Mouse (Mus musculus): ENCODE measurements around the gene Zfp592. TPM values are rescaled to one million over a fixed set of nuclear protein-coding genes. Genes with fewer than 3 reads are reported as not detected.
"Not testable (repeated sequence)": the region's sequence is repeated elsewhere in the genome, so short reads cannot be mapped to it uniquely, and the experiment has no call there.

Gene Zfp592
- polyA plus RNA-seq (2015; fragmentation: Nextera tagmentation; extraction: Ambion mirVana) = 9.8 and 10.7 TPM in 2 replicates

DNA sequence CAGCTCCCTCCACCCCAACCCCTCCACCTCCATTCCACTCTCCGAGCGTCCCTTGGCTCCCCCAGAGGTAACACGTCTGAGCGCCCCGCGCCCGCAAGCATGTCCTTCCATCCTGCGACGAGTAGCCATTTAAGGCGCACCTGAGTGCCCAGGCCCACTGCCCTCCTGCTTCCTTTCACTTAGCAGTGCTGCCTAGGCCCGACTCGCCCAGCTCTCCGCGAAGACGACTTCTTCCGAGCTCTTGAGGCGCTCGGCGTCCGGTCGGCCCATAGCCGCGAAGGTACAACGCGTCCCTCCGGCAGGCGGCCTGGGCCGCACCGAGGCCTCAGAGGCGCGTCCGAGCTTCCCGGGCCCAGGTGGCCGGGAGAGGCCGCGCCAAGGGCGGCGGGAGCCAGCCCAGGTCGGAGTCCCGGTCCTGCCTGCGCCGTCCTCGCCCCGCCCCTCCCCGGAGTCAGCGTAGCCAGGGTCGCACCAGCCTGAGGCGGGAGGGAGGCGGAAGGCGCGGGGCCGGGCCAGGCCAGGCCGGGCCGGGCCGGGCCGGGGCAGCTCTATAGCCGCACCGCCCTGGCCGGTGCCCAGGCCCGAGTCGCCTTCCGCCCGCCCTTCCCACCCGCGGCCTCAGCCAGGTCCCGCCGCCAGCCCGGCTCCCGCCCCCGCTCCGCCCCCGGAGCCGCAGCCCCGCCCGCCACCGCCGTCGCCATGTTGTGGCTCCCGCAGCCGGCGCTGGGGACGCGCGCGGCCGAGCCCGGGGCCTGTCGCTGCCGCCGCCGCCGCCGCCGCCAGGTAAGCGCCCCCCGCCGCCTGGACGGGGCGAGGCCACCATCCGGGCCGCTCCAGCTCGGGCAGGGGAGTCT, at the start of gene Zfp592:
Zfp592 (plus strand) TSS at position 702 of the 854 bp plus-strand sequence.
- H3K36me3 ChIP-seq = no peaks in the 10 kb centered on the region
- H3K27me3 ChIP-seq (replicated peaks) = no peaks in the 10 kb centered on the region
- peak within 1 kb of the TSS; percentile 92 for H3K4me3 ChIP-seq (replicated peaks)
- H3K9me3 ChIP-seq = no peaks in the 10 kb centered on the region
- ATAC-seq = peak; percentile 94
- H3K4me1 ChIP-seq (replicated peaks) = peaks cover 33% of the 10 kb centered on the region
- H3K9ac ChIP-seq = peak within 1 kb of the TSS; percentile 97
- peak within 1 kb of the TSS; percentile 97 for H3K27ac ChIP-seq
- peak within 1 kb of the TSS; percentile 83 for H3K4me2 ChIP-seq (replicated peaks)
- WGBS = under 1% methylated on average over 59 of the region's 102 CpGs

DNA sequence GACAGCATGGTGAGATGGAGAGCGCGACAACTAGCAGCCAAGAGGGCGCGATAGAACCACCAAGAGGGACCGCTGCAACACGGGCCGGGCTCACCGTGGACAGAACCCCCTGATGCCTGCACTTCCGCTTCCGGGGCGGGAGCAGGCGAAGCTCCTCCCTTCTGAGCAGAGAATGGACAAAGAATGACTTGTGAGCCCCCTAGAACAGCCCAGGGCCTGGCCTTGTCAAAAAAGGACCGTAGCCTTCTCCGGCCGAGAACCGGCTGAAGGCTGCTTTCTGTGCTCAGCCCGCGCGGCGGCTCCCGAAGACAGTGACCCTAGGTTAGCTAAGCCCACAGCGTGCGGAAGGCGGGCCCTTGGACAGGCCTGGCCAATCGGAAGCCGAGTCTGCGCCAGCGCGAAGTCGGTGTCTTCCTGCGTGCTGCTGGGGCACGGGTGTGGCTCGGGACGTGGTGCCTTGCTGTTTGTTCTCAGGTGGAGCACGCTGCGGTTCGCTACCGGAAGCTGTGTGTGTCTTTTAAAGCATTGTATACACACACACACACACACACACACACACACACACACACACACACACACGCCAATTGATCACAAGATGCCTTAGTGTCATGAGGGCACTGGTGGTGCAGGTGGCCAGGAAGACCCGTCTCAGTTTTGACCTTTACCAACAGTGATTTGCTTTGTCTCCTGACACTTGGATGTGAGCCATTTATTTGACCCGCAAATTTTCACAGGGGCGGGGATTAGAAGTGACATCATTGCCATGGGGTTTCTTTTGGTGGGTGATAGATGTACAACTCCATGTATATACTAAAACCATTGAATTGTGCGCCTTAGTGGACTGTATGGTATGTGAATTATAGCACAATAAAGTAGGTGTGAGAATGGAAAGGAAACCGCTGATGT, 45.8 kb upstream of the Zfp592 start, which contains the start of gene Sec11a:
Sec11a (minus strand) TSS at position 336 of the 906 bp plus-strand sequence.
- 2% methylated on average over 44 of the region's 44 CpGs for WGBS
- Histone ChIP-seq H3K9me3 (no peaks in the 10 kb centered on the region), H3K27ac (peak within 1 kb of the TSS; percentile 93)

DNA sequence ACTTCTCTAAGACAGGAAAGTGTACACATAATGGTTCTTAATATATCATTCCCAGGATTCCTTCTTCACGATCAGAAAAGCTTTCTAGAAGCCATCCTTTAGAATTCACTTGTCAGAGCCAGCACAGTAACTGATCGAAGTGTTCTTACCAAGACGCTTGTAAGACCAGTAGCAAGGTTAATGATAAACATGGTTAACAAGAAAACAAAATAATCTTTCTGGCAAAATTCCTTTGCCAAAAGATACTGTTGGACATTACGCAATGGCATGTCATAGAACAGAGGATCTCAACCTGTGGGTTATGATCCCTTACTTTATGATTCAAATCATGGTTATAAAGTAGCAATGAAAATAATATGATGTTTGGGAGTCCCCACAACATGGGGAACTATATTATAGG, 42.0 kb upstream of the Zfp592 start:
- no peaks in the 10 kb centered on the region for H3K9me3 ChIP-seq
- no peaks in the 10 kb centered on the region for H3K4me1 ChIP-seq (replicated peaks)
- H3K4me2 ChIP-seq (replicated peaks) = no peak overlapping the region
- no peak overlapping the region for H3K4me3 ChIP-seq (replicated peaks)
- WGBS = 73% methylated on average over 4 of the region's 4 CpGs
- ATAC-seq = no peak
- no peaks in the 10 kb centered on the region for H3K27me3 ChIP-seq (replicated peaks)
- no peak overlapping the region for H3K9ac ChIP-seq
- no peak overlapping the region for H3K27ac ChIP-seq
- no peaks in the 10 kb centered on the region for H3K36me3 ChIP-seq

More for the DNA sequence above, 45.8 kb upstream of the Zfp592 start, which contains the start of gene Sec11a:
- Histone ChIP-seq H3K4me1 (replicated peaks) (peaks cover 11% of the 10 kb centered on the region), H3K36me3 (no peaks in the 10 kb centered on the region; the same call in 1 of the 2 replicates), H3K27me3 (replicated peaks) (no peaks in the 10 kb centered on the region), H3K4me3 (replicated peaks) (peak within 1 kb of the TSS; percentile 82), H3K9ac (peak within 1 kb of the TSS; percentile 90), H3K4me2 (replicated peaks) (peak within 1 kb of the TSS; percentile 74)
- ATAC-seq = peak; percentile 100

DNA sequence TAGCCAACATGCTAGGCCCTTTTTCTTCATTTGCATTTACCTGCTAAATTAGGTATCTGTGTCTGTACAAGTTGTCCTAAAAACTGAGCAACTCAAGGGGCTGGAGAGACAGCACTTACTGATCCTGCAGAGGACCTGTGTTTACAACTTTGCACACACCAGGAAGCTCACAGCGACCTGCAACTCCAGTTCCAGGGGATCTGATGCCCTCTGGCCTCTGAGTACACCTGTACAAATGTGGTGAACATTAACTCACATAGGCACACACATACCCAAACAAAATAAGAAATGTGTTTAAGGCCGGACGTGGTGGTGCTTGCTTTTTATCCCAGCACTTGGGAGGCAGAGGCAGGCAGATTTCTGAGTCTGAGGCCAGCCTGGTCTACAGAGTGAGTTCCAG, 41.3 kb upstream of the Zfp592 start:
- Histone ChIP-seq H3K9me3 (no peaks in the 10 kb centered on the region), H3K4me1 (replicated peaks) (no peaks in the 10 kb centered on the region), H3K4me2 (replicated peaks) (no peak overlapping the region), H3K9ac (no peak overlapping the region), H3K27me3 (replicated peaks) (no peaks in the 10 kb centered on the region), H3K27ac (no peak overlapping the region), H3K36me3 (no peaks in the 10 kb centered on the region), H3K4me3 (replicated peaks) (no peak overlapping the region)
- ATAC-seq = no peak
- WGBS = 58% methylated on average over 3 of the region's 3 CpGs

DNA sequence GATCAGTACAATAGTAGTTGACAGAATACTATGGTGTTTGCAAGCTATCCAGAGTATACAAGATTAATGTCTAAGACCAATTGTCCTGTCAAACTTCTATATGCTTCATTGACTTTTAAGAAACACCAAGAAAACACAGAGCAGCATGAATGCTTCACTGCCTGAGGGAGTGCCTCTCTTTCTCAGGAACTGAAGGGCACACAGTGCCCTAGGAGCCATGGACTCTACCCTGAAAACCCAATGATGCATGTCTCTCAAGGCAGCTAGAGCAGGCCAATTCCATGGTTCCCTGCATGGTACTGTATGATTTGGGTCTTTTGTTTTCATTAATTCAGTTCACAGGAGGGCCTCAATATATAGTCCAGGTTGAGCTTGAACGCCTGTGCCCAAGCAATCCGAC, 39.2 kb upstream of the Zfp592 start:
- no peak for ATAC-seq
- Histone ChIP-seq H3K27me3 (replicated peaks) (no peaks in the 10 kb centered on the region), H3K4me3 (replicated peaks) (no peak overlapping the region), H3K9ac (no peak overlapping the region), H3K9me3 (no peaks in the 10 kb centered on the region), H3K4me2 (replicated peaks) (no peak overlapping the region), H3K4me1 (replicated peaks) (no peaks in the 10 kb centered on the region), H3K36me3 (no peaks in the 10 kb centered on the region), H3K27ac (no peak overlapping the region)
- WGBS = 86% methylated on average over 2 of the region's 2 CpGs

DNA sequence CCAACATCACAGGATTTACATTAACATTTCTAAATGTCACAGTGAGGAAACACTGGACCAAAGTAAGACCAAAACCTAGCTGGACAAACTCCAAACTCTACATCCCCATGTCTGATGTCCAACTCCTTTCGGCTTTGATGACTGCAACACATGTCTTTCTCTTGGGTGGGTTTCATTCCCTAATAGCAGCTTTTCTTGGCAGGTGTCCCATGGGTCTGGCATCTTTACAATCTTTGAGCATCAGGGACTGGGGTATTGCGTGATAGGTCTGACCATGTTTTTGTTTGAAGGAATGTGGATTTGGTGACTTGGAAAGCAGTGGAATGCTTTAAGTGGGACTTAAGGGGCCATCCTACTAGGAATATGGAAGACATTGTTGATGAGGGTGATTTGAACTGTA, 36.6 kb upstream of the Zfp592 start:
- WGBS = 85% methylated on average over 2 of the region's 2 CpGs
- Histone ChIP-seq H3K4me1 (replicated peaks) (no peaks in the 10 kb centered on the region), H3K36me3 (no peaks in the 10 kb centered on the region), H3K27ac (no peak overlapping the region), H3K9me3 (no peaks in the 10 kb centered on the region), H3K4me2 (replicated peaks) (no peak overlapping the region), H3K4me3 (replicated peaks) (no peak overlapping the region), H3K27me3 (replicated peaks) (no peaks in the 10 kb centered on the region), H3K9ac (no peak overlapping the region)
- ATAC-seq = no peak

DNA sequence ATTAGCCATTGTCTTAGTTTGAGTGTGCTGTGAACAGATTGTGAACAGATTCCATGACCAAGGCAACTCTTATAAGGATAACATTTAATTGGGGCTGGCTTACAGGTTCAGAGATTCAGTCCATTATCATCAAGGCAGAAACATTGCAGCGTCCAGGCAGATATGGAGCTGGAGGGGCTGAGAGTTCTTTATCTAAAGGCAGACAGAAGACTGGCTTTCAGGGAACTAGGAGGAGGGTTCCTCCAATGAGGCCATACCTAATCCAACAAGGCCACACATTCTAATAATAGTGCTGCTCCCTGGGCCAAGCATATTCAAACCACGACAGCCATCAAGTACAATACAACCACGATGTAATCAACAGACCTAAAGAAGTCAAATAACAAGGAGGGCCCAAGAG, 34.5 kb upstream of the Zfp592 start:
- Histone ChIP-seq H3K27ac (no peak overlapping the region), H3K9me3 (no peaks in the 10 kb centered on the region), H3K4me1 (replicated peaks) (no peaks in the 10 kb centered on the region), H3K9ac (no peak overlapping the region), H3K36me3 (no peaks in the 10 kb centered on the region), H3K27me3 (replicated peaks) (no peaks in the 10 kb centered on the region), H3K4me3 (replicated peaks) (no peak overlapping the region), H3K4me2 (replicated peaks) (no peak overlapping the region)
- 82% methylated on average over 3 of the region's 3 CpGs for WGBS
- no peak for ATAC-seq

DNA sequence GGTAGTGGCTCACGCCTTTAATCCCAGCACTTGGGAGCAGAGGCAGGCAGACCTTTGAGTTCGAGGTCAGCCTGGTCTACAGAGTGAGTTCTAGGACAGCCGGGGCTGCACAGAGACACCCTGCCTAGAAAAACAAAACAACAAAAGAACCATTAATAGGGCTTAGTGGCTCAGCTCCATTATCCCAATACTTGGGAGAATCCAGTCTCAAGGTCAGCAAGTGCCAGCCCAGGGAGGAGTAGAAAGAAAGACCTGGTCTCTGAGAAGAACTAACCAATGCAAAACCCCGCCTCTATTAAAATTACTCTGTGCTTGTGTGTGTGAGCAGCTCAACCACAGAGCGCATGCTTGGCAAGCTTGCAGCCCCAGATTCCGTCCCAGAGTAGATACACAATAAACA, 30.7 kb upstream of the Zfp592 start:
- no peaks in the 10 kb centered on the region for H3K4me1 ChIP-seq (replicated peaks)
- H3K9me3 ChIP-seq = no peaks in the 10 kb centered on the region
- no peak overlapping the region for H3K4me3 ChIP-seq (replicated peaks)
- no peaks in the 10 kb centered on the region for H3K36me3 ChIP-seq
- H3K27me3 ChIP-seq (replicated peaks) = no peaks in the 10 kb centered on the region
- WGBS = 73% methylated on average over 6 of the region's 6 CpGs
- no peak overlapping the region for H3K4me2 ChIP-seq (replicated peaks)
- no peak overlapping the region for H3K9ac ChIP-seq
- ATAC-seq = no peak
- H3K27ac ChIP-seq = no peak overlapping the region

DNA sequence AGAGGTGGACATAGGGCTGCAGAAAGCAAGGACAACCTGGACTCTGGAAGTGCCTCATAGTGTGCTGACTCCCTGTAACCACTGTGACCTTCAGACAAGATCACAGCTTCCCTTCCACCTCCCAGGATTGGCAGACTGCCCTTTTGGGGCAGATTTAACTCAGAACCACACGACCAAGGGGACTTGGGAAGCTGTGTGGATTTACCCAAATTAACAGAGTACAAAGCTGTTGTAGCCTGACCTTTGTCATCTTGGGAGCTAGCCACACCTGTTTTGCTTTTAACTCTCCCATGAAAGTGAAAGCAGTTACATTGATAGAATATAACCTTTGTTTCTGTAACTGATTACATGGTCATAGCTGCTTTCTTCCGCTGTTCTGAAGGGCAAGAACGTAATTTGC, 22.6 kb upstream of the Zfp592 start:
- Histone ChIP-seq H3K4me3 (replicated peaks) (no peak overlapping the region), H3K9me3 (no peaks in the 10 kb centered on the region), H3K9ac (no peak overlapping the region), H3K4me1 (replicated peaks) (no peaks in the 10 kb centered on the region), H3K27ac (no peak overlapping the region), H3K4me2 (replicated peaks) (no peak overlapping the region), H3K27me3 (replicated peaks) (no peaks in the 10 kb centered on the region), H3K36me3 (no peaks in the 10 kb centered on the region)
- WGBS = 52% methylated on average over 3 of the region's 3 CpGs
- peak; percentile 71 for ATAC-seq

DNA sequence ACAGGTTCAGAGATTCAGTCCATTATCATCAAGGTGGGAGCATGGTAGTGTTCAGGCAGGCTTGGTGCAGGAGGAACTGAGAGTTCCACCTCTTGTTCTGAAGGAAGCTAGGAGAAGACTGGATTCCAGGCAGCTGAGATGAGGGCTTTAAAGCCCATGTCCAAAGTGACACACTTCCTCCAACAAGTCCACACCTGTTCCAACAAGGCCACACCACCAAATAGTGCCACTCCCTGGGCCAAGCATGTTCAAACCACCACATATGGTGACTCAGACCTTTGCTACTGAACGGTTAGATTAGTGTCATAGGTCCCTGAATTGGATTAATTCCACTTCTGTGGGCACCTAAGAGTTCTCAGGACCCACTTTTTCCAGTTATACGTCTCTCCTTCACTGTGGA, 22.1 kb upstream of the Zfp592 start:
- Histone ChIP-seq H3K4me3 (replicated peaks) (no peak overlapping the region), H3K36me3 (no peaks in the 10 kb centered on the region), H3K9ac (no peak overlapping the region), H3K4me1 (replicated peaks) (no peaks in the 10 kb centered on the region), H3K4me2 (replicated peaks) (no peak overlapping the region), H3K27me3 (replicated peaks) (no peaks in the 10 kb centered on the region), H3K9me3 (no peaks in the 10 kb centered on the region), H3K27ac (no peak overlapping the region)
- 77% methylated on average over 2 of the region's 2 CpGs for WGBS
- 0 out of 2 replicates have a peak, but pooled peaks have one; percentile 4 for ATAC-seq

DNA sequence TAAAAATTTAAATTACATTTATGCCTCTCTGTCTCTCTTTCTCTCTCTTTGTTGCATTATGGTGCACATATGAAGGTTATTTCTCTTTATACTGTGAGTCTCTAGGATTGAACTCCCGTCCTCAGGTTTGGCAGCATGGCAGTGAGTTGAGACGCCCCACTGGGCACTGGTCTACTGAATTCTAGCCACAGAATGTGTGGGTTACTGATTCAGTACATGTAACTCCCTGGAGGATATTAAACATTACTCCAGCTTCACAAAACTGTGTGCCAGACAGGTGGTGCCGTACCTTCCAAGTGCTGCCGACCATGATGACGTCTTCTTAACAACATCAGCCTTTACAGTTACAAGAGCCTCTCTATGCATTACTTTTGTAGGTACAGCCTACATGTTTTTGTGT, 21.4 kb upstream of the Zfp592 start:
- ATAC-seq = no peak
- H3K4me1 ChIP-seq (replicated peaks) = no peaks in the 10 kb centered on the region
- WGBS = 92% methylated on average over 5 of the region's 5 CpGs
- H3K4me2 ChIP-seq (replicated peaks) = no peak overlapping the region
- H3K27ac ChIP-seq = no peak overlapping the region
- H3K9ac ChIP-seq = no peak overlapping the region
- H3K4me3 ChIP-seq (replicated peaks) = no peak overlapping the region
- no peaks in the 10 kb centered on the region for H3K36me3 ChIP-seq
- H3K27me3 ChIP-seq (replicated peaks) = no peaks in the 10 kb centered on the region
- H3K9me3 ChIP-seq = no peaks in the 10 kb centered on the region

DNA sequence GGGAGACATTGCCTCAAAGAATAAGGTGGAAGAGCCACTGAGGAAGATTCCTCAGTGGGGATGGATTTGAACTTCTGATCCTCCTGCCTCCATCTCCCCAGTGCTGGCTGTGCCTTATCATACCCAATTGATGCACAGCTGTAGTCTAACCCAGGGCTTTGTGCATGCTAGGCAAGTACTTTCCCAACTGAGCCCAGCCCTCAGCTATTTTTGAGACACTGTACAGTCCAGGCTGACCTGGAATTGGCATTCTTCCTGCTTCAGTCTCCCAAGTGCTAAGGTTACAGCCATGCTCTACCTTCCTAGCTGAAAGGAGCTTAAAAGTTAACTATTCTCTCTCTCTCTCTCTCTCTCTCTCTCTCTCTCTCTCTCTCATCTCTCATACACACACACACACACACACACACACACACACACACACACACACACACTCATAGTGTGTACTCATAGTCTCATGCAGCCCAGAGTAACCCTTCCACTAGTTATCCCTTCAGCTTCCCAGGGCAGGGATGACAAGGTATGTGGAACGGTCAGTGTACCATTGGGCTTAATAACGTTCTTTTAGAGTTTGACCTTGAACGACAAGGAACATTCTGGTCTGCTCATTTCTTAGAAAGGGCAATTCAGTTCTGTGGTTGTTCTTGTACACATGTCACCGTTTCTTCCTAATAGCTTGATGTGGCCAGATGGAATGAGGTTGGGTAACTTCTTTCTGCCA, 20.4 kb upstream of the Zfp592 start:
- H3K9ac ChIP-seq; H3K27me3 ChIP-seq (replicated peaks); H3K36me3 ChIP-seq; ATAC-seq; H3K4me3 ChIP-seq (replicated peaks); H3K27ac ChIP-seq; H3K4me2 ChIP-seq (replicated peaks); H3K4me1 ChIP-seq (replicated peaks); H3K9me3 ChIP-seq: not testable (repeated sequence)
- WGBS = 64% methylated on average over 4 of the region's 4 CpGs
